Mouse (Mus musculus) T-helper 2 cell (primary cell): ENCODE measurements around the gene Zdhhc9.

Experiments
- in situ Hi-C: fragments of 300-600 bp; cut with MboI, MseI; formaldehyde crosslinking; loops from one replicate; pipeline ENCODE4 v1.15.1; 2025; ENCODE audit warnings: high pct_unique_total_duplicates

Gene Zdhhc9

GRCm38 (mm10) chrX:48181844-48182243, 26.8 kb downstream of the Zdhhc9 start:
- in situ Hi-C loops, result no loop called here

GRCm38 (mm10) chrX:48170368-48170767, 38.3 kb downstream of the Zdhhc9 start:
- in situ Hi-C loops, result no loop called here

- in situ Hi-C loops, result no loop called here
Observed at GRCm38 (mm10) chrX:48169892-48170291, 38.8 kb downstream of the Zdhhc9 start.

- in situ Hi-C loops, result no loop called here
Observed at GRCm38 (mm10) chrX:48158229-48158919, 50.3 kb downstream of the Zdhhc9 start.

- in situ Hi-C loops, result no loop called here
Observed at GRCm38 (mm10) chrX:48157396-48157795, 51.3 kb downstream of the Zdhhc9 start.

GRCm38 (mm10) chrX:48155489-48155888, 53.2 kb downstream of the Zdhhc9 start:
- in situ Hi-C loops, result no loop called here

- in situ Hi-C loops, result no loop called here
Observed at GRCm38 (mm10) chrX:48153949-48154348, 54.7 kb downstream of the Zdhhc9 start.

GRCm38 (mm10) chrX:48153414-48153813, 55.3 kb downstream of the Zdhhc9 start:
- in situ Hi-C loops, result no loop called here

- in situ Hi-C loops, result no loop called here
Observed at GRCm38 (mm10) chrX:48152106-48152505, 56.6 kb downstream of the Zdhhc9 start.

- in situ Hi-C loops, result loop anchor here (5.0 kb wide), 1 partner anchor 195 kb away; the partner anchor contains the start of gene Bcorl1
Observed at GRCm38 (mm10) chrX:48147741-48148186, 60.9 kb downstream of the Zdhhc9 start.

GRCm38 (mm10) chrX:48147226-48147625, 61.5 kb downstream of the Zdhhc9 start:
- in situ Hi-C loops, result loop anchor here (5.0 kb wide), 1 partner anchor 195 kb away; the partner anchor contains the start of gene Bcorl1

GRCm38 (mm10) chrX:48146262-48146661, 62.4 kb downstream of the Zdhhc9 start, which contains the start of gene Sash3:
Gene Sash3, plus strand, starts transcription at chrX:48146436.
- in situ Hi-C loops, result loop anchor here (5.0 kb wide), 1 partner anchor 196 kb away; the partner anchor contains the start of gene Bcorl1

- in situ Hi-C loops, result no loop called here
Observed at GRCm38 (mm10) chrX:48143415-48144335, 65.0 kb downstream of the Zdhhc9 start.

GRCm38 (mm10) chrX:48141481-48141880, 67.2 kb downstream of the Zdhhc9 start:
- in situ Hi-C loops, result no loop called here

- in situ Hi-C loops, result no loop called here
Observed at GRCm38 (mm10) chrX:48140286-48140877, 68.3 kb downstream of the Zdhhc9 start.

GRCm38 (mm10) chrX:48139368-48140285, 69.1 kb downstream of the Zdhhc9 start:
- in situ Hi-C loops, result no loop called here

- in situ Hi-C loops, result no loop called here
Observed at GRCm38 (mm10) chrX:48138539-48139275, 70.0 kb downstream of the Zdhhc9 start.

GRCm38 (mm10) chrX:48138011-48138410, 70.7 kb downstream of the Zdhhc9 start:
- in situ Hi-C loops, result no loop called here

GRCm38 (mm10) chrX:48136935-48137334, 71.7 kb downstream of the Zdhhc9 start:
- in situ Hi-C loops, result no loop called here

GRCm38 (mm10) chrX:48129167-48129566, 79.5 kb downstream of the Zdhhc9 start:
- in situ Hi-C loops, result no loop called here
